Mouse (Mus musculus): ENCODE data around the gene Mpv17l. TPM values are rescaled to one million over a fixed set of nuclear protein-coding genes. Genes with fewer than 3 reads are reported as not detected.

Gene Mpv17l
- total and polyA plus RNA-seq, 3 experiments, result 7.5 to 12.3 (median 10.5) TPM

Other genes starting within 250 kb of the Mpv17l start
- gene Parn, start 235.0 kb upstream of the Mpv17l start, total RNA-seq (2021), result 10 to 100 TPM; 32.8 to 36.6 TPM
- 9.2 and 12.1 TPM in 2 replicates for gene Parn, start 235.0 kb upstream of the Mpv17l start, polyA plus RNA-seq (2012; rRNA removed)
- gene Bfar, start 231.3 kb upstream of the Mpv17l start, total RNA-seq (2021), result 10 to 100 TPM; 47.3 to 47.5 TPM
- gene Bfar, start 231.3 kb upstream of the Mpv17l start, polyA plus RNA-seq (2012; rRNA removed), result 18.1 and 24.3 TPM in 2 replicates
- gene 3110001I22Rik, start 231.2 kb upstream of the Mpv17l start, total RNA-seq (2021), result 1 to 10 TPM; 5.7 to 7.6 TPM
- 0.32 and 0.59 TPM in 2 replicates for gene 3110001I22Rik, start 231.2 kb upstream of the Mpv17l start, polyA plus RNA-seq (2012; rRNA removed)
- not detected for gene Pla2g10, start 172.2 kb upstream of the Mpv17l start, total RNA-seq (2021)
- 0.11 TPM in 1 of 2 replicates, not detected in the other for gene Pla2g10, start 172.2 kb upstream of the Mpv17l start, polyA plus RNA-seq (2012; rRNA removed)
- 10 to 100 TPM; 43.9 to 48.0 TPM for gene Rrn3, start 122.5 kb upstream of the Mpv17l start, total RNA-seq (2021)
- 9.4 and 17.2 TPM in 2 replicates for gene Rrn3, start 122.5 kb upstream of the Mpv17l start, polyA plus RNA-seq (2012; rRNA removed)
- 10 to 100 TPM; 54.7 to 61.5 TPM for gene Ntan1, start 84.3 kb upstream of the Mpv17l start, total RNA-seq (2021)
- gene Ntan1, start 84.3 kb upstream of the Mpv17l start, polyA plus RNA-seq (2012; rRNA removed), result 37.4 and 38.2 TPM in 2 replicates
- gene Pdxdc1, start within 50 bp of the Mpv17l start, total RNA-seq (2021), result 100 to 1,000 TPM in 1 of 2 experiments, 10 to 100 TPM in 1; 81.1 to 107 TPM
- 31.1 and 36.8 TPM in 2 replicates for gene Pdxdc1, start within 50 bp of the Mpv17l start, polyA plus RNA-seq (2012; rRNA removed)
- gene 2900011O08Rik, start 83.4 kb downstream of the Mpv17l start, total RNA-seq (2021), result 1 to 10 TPM in 1 of 2 experiments, under 1 TPM in 1; 0.86 to 1.2 TPM
- gene 2900011O08Rik, start 83.4 kb downstream of the Mpv17l start, polyA plus RNA-seq (2012; rRNA removed), result 0.89 and 1.6 TPM in 2 replicates
- gene Ifitm7, start 83.7 kb downstream of the Mpv17l start, total RNA-seq (2021), result not detected
- gene Ifitm7, start 83.7 kb downstream of the Mpv17l start, polyA plus RNA-seq (2012; rRNA removed), result not detected in 2 replicates

Measured in adrenal gland, adult 2 months (tissue).